Mouse (Mus musculus): ENCODE results near the gene Evc. TPM values are rescaled to one million over a fixed set of nuclear protein-coding genes. Genes with fewer than 3 reads are reported as not detected.

Evc gene
- polyA plus RNA-seq (2017; shearing (Covaris generic)), result 0.39 TPM

DNA sequence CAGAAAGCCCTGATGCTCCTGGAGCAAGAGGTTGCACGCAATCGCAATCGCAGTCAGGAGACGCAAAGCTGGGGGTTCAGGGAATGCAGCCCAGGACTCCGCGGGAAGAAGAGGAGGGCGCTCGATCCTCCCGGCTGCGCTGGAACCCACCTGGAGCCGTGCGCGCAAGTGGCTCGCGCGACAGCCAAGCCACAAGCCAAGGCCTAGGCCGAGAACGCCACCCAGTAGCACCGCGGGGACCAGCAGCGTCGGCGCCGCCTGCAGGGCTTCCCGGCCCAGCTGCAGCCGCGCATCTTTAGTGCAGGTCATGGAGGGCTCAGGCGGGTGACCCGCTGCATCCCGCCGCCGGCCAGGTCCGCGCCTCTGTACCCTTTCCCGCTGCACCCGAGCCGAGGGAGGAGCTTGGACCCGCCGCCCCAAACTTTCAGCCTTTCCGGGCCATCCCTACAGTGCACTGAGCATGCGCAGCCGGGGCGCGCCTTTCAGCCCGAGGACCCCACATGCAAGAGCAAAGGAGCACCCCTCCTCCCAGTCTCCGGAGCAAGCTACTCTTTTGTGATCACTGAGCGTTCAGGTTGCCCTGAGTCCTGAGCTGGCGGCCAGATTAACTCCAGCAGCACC is at the start of gene Evc:
Gene Evc (minus strand): TSS at position 410 of the 621 bp plus-strand sequence.

DNA sequence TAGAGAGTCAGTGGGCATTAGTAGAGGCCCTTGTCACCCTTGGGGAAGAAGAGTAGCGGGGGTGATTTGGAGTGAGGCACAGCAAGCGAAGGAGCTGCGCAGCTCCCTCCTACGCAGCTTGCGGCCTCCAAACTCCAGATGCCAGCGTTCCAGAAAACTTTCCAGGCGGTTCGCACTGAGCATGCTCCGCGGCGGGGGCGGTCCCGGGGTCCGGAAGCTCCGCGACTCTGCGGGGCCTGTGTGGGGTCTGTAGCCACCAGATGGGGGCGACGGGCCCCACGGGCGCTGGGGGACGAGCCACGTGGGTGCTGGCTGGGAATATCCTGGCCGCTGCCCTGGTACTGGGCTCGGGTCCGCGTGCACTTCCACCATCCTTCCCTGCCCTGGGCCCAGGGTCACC is 1.6 kb upstream of the Evc start, which contains the start of gene Evc2:
Gene Evc2 (plus strand): TSS at position 212 of the 400 bp plus-strand sequence.

DNA sequence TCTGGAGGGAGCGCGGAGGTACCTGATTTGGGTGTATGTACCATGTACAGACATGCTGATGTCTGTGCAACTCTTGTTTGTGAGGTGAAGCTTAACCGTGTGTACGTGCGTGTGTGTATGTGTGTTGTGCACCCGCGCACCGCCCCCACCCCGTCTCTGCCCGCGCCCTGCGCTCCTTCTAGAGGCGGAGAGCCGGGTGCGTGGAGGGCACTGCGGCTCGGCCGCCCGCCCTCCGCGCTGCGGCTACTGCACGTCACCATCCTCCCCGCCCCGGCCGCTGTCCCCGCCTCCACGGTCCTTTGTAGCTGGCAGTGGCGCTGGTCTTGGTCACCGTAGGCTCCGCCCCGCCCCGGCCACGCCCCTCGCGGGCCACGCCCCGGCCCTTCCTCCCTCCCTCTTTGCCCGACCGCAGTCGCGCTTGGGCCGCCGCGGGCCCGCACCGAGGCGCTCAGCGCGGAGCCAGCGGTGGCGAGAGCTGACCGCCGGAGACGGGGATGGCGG is 95.0 kb downstream of the Evc start, which contains the start of gene Crmp1:
Gene Crmp1 (plus strand): TSS at position 290 of the 501 bp plus-strand sequence.

Other genes starting within 250 kb of the Evc start
- 21.8 TPM for gene Crmp1, start 95.0 kb downstream of the Evc start, polyA plus RNA-seq (2017; shearing (Covaris generic))
- gene Evc2, start 1.6 kb upstream of the Evc start, polyA plus RNA-seq (2017; shearing (Covaris generic)), result 0.12 TPM

Measured in CD4-positive, CD25-positive, alpha-beta regulatory T cell (primary cell).